Mouse (Mus musculus): ENCODE data around the gene Ttc33. TPM values are rescaled to one million over a fixed set of nuclear protein-coding genes. Genes with fewer than 3 reads are reported as not detected.

Ttc33 gene
- polyA plus RNA-seq, 2 experiments: 19.0 to 38.4 TPM

DNA sequence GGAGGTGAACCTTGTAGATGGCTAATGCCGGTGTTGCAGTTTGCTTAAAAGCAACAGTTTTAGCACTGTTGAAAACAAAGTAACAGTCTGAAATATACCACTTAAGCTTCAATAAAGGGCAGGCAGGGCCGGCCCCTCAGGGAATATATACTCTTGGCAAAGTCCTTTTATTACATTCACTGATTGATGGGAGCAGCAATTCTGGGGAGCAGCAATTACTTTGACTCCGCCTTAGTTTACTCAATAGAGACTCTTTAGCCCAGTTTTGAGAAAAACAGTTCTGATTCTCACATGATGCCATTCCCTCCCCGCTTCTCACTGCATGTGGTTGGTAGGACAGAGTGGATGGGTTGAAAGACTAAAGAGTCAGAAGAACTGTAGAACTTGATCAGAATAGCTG is 36.1 kb upstream of the Ttc33 start:
- TF ChIP-seq POLR2A (IDR thresholded peaks at IDR 0.05; ENCODE audit: borderline replicate concordance, extremely low read depth, insufficient read depth, insufficient read length): no peak
- Histone ChIP-seq H3K4me2 (replicated peaks; ENCODE audit: low read depth, low read length, severe bottlenecking) (0 out of 2 replicates have a peak overlapping the region, but pooled peaks have one; percentile 13), H3K9ac (ENCODE audit: low read depth, low read length, severe bottlenecking) (no peak overlapping the region), H3K9me3 (ENCODE audit: control insufficient read depth, low read length) (no peaks in the 10 kb centered on the region), H3K4me3 (replicated peaks; ENCODE audit: low read length) (no peak overlapping the region), H3K4me1 (ENCODE audit: control insufficient read depth, insufficient read depth, low read length) (peaks cover 21% of the 10 kb centered on the region), H3K27me3 (ENCODE audit: control insufficient read depth, insufficient read depth, low read length) (no peaks in the 10 kb centered on the region), H3K27ac (replicated peaks; ENCODE audit: low read depth, low read length) (no peak overlapping the region), H3K36me3 (ENCODE audit: control insufficient read depth, insufficient read depth, low read length) (no peaks in the 10 kb centered on the region)
- peak; percentile 58 for DNase-seq (ENCODE audit: low spot score)
- WGBS: 20% methylated on average over 4 of the region's 4 CpGs
- no peak for ATAC-seq (ENCODE audit: low FRiP score, low read depth)

DNA sequence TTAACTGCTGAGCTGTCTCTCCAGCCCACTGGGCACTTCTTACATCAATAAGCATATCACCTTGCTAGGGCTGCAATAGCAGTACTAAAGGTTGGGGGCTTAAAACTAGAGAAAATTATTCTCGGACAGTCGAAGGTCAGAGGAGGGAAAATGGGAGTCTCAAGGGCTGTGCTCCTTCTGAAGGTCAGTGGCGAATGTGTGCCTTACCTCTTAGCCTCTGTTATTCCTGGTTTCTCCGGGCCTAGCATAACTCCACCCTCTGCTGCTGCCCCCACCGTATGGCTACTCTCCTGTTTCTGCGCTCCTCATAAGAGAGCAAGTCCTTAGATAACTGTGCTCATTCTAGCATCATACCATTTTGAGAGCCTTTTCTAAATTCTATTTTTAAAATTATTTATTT is 33.2 kb upstream of the Ttc33 start:
- Histone ChIP-seq H3K36me3 (ENCODE audit: control insufficient read depth, insufficient read depth, low read length) (no peaks in the 10 kb centered on the region), H3K9me3 (ENCODE audit: control insufficient read depth, low read length) (no peaks in the 10 kb centered on the region), H3K4me3 (replicated peaks; ENCODE audit: low read length) (no peak overlapping the region), H3K27me3 (ENCODE audit: control insufficient read depth, insufficient read depth, low read length) (no peaks in the 10 kb centered on the region), H3K4me2 (replicated peaks; ENCODE audit: low read depth, low read length, severe bottlenecking) (no peak overlapping the region), H3K4me1 (ENCODE audit: control insufficient read depth, insufficient read depth, low read length) (peaks cover 15% of the 10 kb centered on the region), H3K27ac (replicated peaks; ENCODE audit: low read depth, low read length) (no peak overlapping the region), H3K9ac (ENCODE audit: low read depth, low read length, severe bottlenecking) (no peak overlapping the region)
- no peak for ATAC-seq (ENCODE audit: low FRiP score, low read depth)
- no peak for TF ChIP-seq POLR2A (IDR thresholded peaks at IDR 0.05; ENCODE audit: borderline replicate concordance, extremely low read depth, insufficient read depth, insufficient read length)
- WGBS: 98% methylated on average over 6 of the region's 6 CpGs
- no peak for DNase-seq (ENCODE audit: low spot score)

DNA sequence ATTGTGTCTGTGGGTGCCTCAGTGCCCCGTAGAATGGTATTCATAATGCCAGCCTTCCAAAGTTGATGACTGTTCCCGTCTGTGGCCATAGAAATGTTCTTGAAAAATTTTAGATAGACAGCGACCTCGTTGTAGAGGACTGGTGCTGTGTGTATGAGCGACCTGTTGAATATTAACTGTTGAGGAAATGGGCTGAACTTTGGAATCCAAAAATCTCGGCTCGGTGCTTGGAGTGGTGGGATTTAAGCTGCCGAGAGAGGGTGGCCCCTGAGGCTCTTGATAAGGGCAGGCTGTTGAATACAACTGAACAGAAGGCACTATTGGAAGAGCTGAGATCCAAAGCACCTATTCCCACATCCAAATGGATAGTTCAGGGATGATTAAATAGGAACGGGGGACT is 30.7 kb upstream of the Ttc33 start:
- Histone ChIP-seq H3K27me3 (ENCODE audit: control insufficient read depth, insufficient read depth, low read length) (no peaks in the 10 kb centered on the region), H3K4me2 (replicated peaks; ENCODE audit: low read depth, low read length, severe bottlenecking) (no peak overlapping the region), H3K9ac (ENCODE audit: low read depth, low read length, severe bottlenecking) (no peak overlapping the region), H3K4me3 (replicated peaks; ENCODE audit: low read length) (no peak overlapping the region), H3K36me3 (ENCODE audit: control insufficient read depth, insufficient read depth, low read length) (no peaks in the 10 kb centered on the region), H3K4me1 (ENCODE audit: control insufficient read depth, insufficient read depth, low read length) (no peaks in the 10 kb centered on the region), H3K27ac (replicated peaks; ENCODE audit: low read depth, low read length) (no peak overlapping the region), H3K9me3 (ENCODE audit: control insufficient read depth, low read length) (no peaks in the 10 kb centered on the region)
- no peak for ATAC-seq (ENCODE audit: low FRiP score, low read depth)
- no peak for DNase-seq (ENCODE audit: low spot score)
- TF ChIP-seq POLR2A (IDR thresholded peaks at IDR 0.05; ENCODE audit: borderline replicate concordance, extremely low read depth, insufficient read depth, insufficient read length): no peak
- 84% methylated on average over 9 of the region's 9 CpGs for WGBS

DNA sequence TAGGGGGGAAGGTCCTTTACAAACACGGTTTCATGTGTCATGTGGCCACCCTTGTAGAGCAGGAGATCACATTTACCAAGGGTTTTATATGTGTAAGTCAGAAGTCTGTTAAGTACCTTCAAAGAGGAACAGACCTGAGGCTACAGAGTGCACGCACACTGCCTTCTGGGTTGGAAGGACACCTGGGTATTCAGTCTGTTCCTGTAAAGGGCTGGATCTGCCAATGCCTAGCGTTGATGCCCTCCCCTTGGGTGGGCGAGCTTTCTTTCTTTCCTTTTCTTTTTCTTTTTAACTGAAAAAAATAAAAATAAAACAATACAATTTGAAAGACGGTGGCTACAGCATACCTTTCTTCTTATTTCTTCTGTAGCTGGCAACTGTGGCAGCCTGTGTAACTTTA is 30.2 kb upstream of the Ttc33 start:
- no peak for DNase-seq (ENCODE audit: low spot score)
- Histone ChIP-seq H3K4me1 (ENCODE audit: control insufficient read depth, insufficient read depth, low read length) (no peaks in the 10 kb centered on the region), H3K27me3 (ENCODE audit: control insufficient read depth, insufficient read depth, low read length) (no peaks in the 10 kb centered on the region), H3K4me2 (replicated peaks; ENCODE audit: low read depth, low read length, severe bottlenecking) (no peak overlapping the region), H3K27ac (replicated peaks; ENCODE audit: low read depth, low read length) (no peak overlapping the region), H3K36me3 (ENCODE audit: control insufficient read depth, insufficient read depth, low read length) (0 out of 2 replicates have a peak, but pooled peaks cover 1% of the 10 kb centered on the region), H3K9ac (ENCODE audit: low read depth, low read length, severe bottlenecking) (no peak overlapping the region), H3K9me3 (ENCODE audit: control insufficient read depth, low read length) (no peaks in the 10 kb centered on the region), H3K4me3 (replicated peaks; ENCODE audit: low read length) (no peak overlapping the region)
- no peak for TF ChIP-seq POLR2A (IDR thresholded peaks at IDR 0.05; ENCODE audit: borderline replicate concordance, extremely low read depth, insufficient read depth, insufficient read length)
- ATAC-seq (ENCODE audit: low FRiP score, low read depth): no peak
- 60% methylated on average over 5 of the region's 5 CpGs for WGBS

DNA sequence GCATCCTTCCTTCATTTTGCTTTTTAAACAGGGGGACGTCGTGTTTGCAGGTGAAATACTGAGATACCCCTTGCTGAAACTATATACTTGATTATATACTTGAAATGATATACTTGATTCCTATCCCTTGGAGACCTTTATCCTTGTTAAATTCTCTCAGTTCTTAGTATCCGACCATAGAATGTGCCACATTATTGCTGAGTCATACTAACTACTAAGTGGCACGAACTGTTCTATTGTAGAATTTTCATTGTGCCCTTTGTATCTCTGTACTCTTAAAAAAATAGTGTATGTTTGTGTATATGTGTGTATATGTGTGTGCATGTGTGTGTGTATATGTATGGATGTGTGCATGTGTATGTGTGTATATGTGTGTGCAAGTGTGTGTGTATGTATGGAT is 29.0 kb upstream of the Ttc33 start:
- Histone ChIP-seq H3K4me2 (replicated peaks; ENCODE audit: low read depth, low read length, severe bottlenecking) (no peak overlapping the region), H3K9me3 (ENCODE audit: control insufficient read depth, low read length) (no peaks in the 10 kb centered on the region), H3K27me3 (ENCODE audit: control insufficient read depth, insufficient read depth, low read length) (no peaks in the 10 kb centered on the region), H3K9ac (ENCODE audit: low read depth, low read length, severe bottlenecking) (no peak overlapping the region), H3K4me1 (ENCODE audit: control insufficient read depth, insufficient read depth, low read length) (no peaks in the 10 kb centered on the region), H3K27ac (replicated peaks; ENCODE audit: low read depth, low read length) (no peak overlapping the region), H3K4me3 (replicated peaks; ENCODE audit: low read length) (no peak overlapping the region), H3K36me3 (ENCODE audit: control insufficient read depth, insufficient read depth, low read length) (peaks cover 8% of the 10 kb centered on the region; the same call in 1 of the 2 replicates)
- ATAC-seq (ENCODE audit: low FRiP score, low read depth) (no peak), DNase-seq (ENCODE audit: low spot score) (no peak)
- no peak for TF ChIP-seq POLR2A (IDR thresholded peaks at IDR 0.05; ENCODE audit: borderline replicate concordance, extremely low read depth, insufficient read depth, insufficient read length)
- 86% methylated on average over 4 of the region's 4 CpGs for WGBS

DNA sequence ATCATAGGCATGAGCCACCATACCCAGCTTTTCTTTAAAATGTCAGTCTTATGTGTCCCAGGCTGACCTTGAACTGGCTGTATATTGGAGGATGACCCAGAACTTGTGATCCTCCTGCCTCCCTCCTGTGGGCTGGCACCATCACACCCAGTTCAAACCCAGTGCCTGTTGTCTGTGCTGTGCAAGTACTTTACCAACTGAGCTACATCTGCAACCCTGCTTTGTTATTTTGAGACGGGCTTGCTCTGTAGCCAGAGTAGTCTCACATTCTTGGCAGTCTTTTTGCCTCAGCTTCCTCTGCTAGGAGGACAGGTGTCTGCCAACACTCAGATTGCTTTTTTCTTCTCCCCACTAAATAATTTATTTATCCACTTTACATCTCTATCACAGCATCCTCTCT is 27.9 kb upstream of the Ttc33 start:
- TF ChIP-seq POLR2A (IDR thresholded peaks at IDR 0.05; ENCODE audit: borderline replicate concordance, extremely low read depth, insufficient read depth, insufficient read length): no peak
- H3K9me3 ChIP-seq (ENCODE audit: control insufficient read depth, low read length): no peaks in the 10 kb centered on the region
- DNase-seq (ENCODE audit: low spot score) (no peak), ATAC-seq (ENCODE audit: low FRiP score, low read depth) (no peak)
- H3K36me3 ChIP-seq (ENCODE audit: control insufficient read depth, insufficient read depth, low read length): peaks cover 8% of the 10 kb centered on the region; the same call in 1 of the 2 replicates
- no peaks in the 10 kb centered on the region for H3K27me3 ChIP-seq (ENCODE audit: control insufficient read depth, insufficient read depth, low read length)
- H3K4me3 ChIP-seq (replicated peaks; ENCODE audit: low read length): no peak overlapping the region
- no peak overlapping the region for H3K4me2 ChIP-seq (replicated peaks; ENCODE audit: low read depth, low read length, severe bottlenecking)
- H3K9ac ChIP-seq (ENCODE audit: low read depth, low read length, severe bottlenecking): no peak overlapping the region
- H3K27ac ChIP-seq (replicated peaks; ENCODE audit: low read depth, low read length): no peak overlapping the region
- no peaks in the 10 kb centered on the region for H3K4me1 ChIP-seq (ENCODE audit: control insufficient read depth, insufficient read depth, low read length)
- WGBS: 78% methylated on average over 1 of the region's 1 CpGs
